Mouse (Mus musculus) forelimb bud, embryonic 11.5 days (tissue): ENCODE data around the gene Chchd1.

ENCODE experiments used
- DNase-seq: peaks from one replicate; pipeline ENCODE4 v3.0.0-alpha.2; 2012; ENCODE audit warnings: low read depth, low spot score

The Chchd1 gene

GRCm38 (mm10) chr14:20724043-20724442 lies 21.2 kb downstream of the Chchd1 start:
- DNase-seq: peak; percentile 54

GRCm38 (mm10) chr14:20725660-20726339 lies 23.0 kb downstream of the Chchd1 start:
- DNase-seq: no peak

DNA sequence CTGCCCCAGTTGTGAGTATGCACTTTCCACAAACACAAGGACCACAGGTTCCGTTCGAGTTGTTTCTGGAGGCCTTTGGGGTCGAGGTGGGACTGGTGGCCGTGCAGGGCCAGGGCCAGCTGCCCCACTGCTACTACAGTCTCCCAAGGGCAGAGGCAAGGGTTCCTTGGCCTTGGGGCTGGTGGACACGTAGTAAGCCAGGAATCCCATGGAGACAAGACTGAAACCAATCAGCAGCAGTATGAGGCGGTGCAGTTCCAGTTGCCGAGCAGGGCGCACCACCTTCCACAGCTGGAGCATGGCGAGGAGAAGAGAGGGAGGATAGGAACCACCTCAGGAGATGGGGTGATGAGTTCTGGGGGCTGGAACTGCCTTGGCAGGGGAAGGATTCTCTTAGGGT lies 27.1 kb downstream of the Chchd1 start:
- no peak for DNase-seq

DNA sequence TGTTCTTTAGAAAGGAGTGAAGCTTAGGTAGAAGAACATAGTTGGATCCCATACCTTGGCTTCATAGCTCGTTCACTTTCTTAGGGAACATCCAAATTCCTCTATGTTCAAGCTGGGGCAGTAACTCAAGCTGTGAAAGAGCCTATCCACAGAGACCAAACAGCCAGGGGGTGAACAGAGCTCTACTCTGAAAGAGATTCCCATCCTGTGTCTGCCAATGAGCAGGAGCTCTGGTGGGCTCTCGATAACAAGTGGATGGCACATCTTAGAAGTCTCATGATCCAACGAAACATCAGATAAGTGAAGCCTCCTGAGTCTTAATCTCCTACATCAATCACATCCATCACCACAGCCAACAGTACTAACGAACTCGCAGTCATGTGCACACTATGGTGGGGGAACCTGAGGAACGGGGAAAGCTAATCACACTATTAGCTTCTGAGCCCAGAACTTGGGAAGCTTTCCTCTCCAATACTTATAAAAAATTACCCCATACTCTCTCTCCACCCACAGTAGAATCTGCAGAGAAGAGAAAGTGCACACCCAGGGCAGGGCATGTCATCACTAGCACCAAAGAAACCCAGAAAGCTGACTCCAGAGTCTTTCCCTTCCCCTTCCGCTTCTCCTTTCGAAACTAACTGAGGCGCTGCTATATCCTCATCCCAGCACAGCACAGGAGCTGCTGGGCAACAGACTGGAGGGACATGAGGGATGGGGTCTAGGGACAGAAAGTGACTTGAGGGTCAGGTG lies 28.2 kb downstream of the Chchd1 start:
- DNase-seq: no peak

- no peak for DNase-seq
Measured at GRCm38 (mm10) chr14:20733041-20733951, 30.5 kb downstream of the Chchd1 start.

DNA sequence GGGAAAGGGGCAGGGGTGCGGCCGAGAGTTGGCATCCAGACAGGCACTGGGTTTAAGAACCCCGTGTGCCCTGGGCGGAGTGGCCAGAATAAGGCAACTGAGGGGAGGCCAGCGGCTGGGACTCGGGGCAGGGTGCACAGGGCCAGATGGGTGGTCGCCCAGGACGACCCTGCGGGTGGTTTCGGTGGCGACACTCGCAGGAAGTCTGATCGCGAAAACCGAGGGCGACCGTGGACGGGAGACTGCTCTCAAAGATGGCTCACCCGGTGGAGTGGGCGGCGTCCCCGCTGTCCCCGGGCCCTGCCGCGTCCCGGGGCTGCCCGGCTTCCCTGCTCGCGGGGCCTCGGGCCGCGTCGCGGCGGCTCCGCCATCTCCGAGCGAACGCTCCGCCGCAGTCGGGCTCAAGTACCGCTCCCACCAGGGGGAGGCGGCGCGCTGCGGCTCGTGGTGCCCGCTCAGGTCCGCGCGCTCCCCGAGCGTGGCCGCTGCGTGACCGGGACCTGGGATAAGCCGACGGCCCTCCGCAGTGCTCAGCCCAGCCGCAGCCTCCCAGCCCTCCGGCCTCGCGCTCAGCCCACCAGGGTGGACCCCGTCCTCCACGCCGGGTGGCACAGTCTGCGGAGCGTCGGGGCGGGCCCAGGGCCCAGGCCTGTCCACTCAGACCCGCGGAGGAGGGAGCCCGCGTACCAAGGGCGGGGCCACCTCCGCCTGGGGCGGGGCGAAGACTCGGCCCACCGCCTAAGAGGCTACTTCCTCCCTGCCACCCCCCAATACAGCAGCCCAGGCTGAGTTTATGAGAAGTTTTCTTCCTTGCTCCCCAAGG lies 31.4 kb downstream of the Chchd1 start, which contains the start of gene Ndst2:
Gene Ndst2, minus strand, starts transcription at position 611 of the 823 bp plus-strand sequence.
- DNase-seq: peak; percentile 89

GRCm38 (mm10) chr14:20735052-20735451 lies 32.2 kb downstream of the Chchd1 start:
- DNase-seq: no peak

DNA sequence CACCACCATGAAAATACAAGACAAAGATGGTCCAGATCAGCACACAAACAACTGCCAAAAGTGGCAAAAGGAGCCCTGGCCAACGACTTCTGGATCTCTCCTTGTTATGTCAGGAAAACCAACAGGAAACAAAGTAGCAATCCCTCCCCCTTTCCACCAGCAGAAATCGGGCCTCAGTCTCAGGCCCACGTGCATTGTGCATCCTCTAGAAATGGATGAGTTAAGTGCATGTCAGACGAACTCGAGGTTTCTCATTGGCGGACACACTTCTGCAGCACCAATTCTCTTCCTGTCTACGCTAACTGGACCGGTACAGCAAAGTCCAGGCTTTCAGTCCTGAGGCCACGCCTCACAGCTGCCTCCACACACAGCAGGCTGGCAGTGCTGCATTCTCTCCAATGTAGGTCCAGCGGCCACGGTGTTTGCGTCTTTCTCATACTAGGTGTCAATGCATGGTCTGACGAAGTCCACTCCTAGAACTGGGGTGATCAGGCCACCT lies 33.1 kb downstream of the Chchd1 start:
- DNase-seq: no peak

GRCm38 (mm10) chr14:20737306-20737705 lies 34.5 kb downstream of the Chchd1 start:
- DNase-seq: peak; percentile 46

DNA sequence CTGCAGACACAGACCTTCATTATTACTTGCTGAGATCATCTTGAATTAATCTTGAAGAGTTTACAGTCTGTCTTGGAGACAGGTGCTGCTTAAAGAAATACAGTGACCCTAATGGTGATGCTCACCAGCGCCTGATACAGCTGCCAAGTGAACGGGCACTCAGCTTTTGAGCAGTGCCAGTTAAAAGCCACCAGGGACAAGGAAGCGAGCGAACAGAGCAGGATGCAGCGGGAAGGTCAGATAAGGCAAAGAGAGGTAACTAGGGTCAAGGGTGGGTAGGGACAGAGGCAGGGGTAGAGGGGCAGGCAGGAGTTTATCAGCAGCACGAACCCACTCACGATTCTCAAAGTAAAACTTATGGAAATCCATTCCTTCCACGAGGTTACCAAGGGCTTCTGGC lies 35.7 kb downstream of the Chchd1 start:
- no peak for DNase-seq

- DNase-seq: no peak
Measured at GRCm38 (mm10) chr14:20741301-20741700, 38.5 kb downstream of the Chchd1 start.

DNA sequence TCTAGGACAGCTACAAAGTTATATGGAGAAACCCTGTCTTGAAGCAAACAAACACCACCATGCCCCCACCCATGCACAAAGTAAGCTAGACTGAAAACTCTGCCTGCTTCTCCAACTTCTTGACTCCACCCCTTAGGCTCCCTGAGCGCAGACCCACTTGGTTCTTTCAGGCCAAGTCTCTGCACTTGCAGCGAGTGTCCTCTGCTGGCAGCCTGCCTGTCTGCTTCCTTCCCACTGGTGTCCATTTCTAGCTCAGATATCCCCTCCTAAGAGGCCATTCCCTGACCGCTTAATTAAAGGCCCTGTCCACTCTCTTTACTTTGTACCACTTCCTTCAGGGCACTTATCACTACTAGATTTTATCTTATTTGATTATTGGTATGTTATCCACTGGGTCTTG lies 40.8 kb downstream of the Chchd1 start:
- DNase-seq: no peak

- no peak for DNase-seq
Measured at GRCm38 (mm10) chr14:20746935-20747334, 44.1 kb downstream of the Chchd1 start.

- no peak for DNase-seq
Measured at GRCm38 (mm10) chr14:20748388-20748787, 45.6 kb downstream of the Chchd1 start.

GRCm38 (mm10) chr14:20749494-20750051 lies 46.8 kb downstream of the Chchd1 start:
- DNase-seq: no peak

GRCm38 (mm10) chr14:20750503-20750902 lies 47.7 kb downstream of the Chchd1 start:
- DNase-seq: no peak

DNA sequence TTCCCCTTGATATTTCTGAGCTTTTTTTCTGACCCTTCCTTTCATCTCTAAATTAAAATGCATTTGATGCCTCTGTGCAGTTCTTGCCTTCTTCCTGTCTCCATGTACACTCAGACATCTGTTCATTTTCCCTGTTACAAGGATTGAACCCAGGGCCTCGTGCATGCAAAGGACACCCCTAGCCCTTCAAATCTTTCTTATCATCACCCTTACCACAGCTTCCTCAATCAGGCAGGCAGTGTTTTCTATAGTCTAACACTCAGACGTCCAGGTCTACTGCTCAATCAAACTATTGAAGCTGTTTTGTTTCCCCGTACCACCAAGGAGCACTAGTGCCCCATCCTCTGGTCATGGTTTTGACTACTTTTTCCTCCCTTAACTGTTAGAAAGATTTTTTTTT lies 51.0 kb downstream of the Chchd1 start:
- DNase-seq: no peak
